Mouse (Mus musculus) forebrain, embryonic 12.5 days (tissue): ENCODE data around the gene Txndc2. TPM values are rescaled to one million over a fixed set of nuclear protein-coding genes. Genes with fewer than 3 reads are reported as not detected.

Source experiments
- ATAC-seq: fragments of 200-750 bp; cut with Nextera tagmentation; 2 replicates; pipeline ENCODE4 v1.8.0; 2017; ENCODE audit warnings: moderate TSS enrichment; ENCODE audit not compliant: low FRiP score
- H3K27ac ChIP-seq: fragments of 300-500 bp; sonication (generic); 2 replicates; pipeline ENCODE4 v1.5.1; 2016; ENCODE audit warnings: mild to moderate bottlenecking
- H3K27me3 ChIP-seq: fragments of 300-500 bp; sonication (generic); 2 replicates; pipeline ENCODE4 v1.6.1; 2016; ENCODE audit warnings: mild to moderate bottlenecking
- H3K36me3 ChIP-seq: fragments of 300-500 bp; sonication (generic); replicated peaks from 2 replicates; pipeline ENCODE4 v1.6.1; 2016; ENCODE audit warnings: mild to moderate bottlenecking
- H3K4me1 ChIP-seq: fragments of 300-500 bp; sonication (generic); 2 replicates; pipeline ENCODE4 v1.6.1; 2016
- H3K4me2 ChIP-seq: fragments of 300-500 bp; sonication (generic); 2 replicates; pipeline ENCODE4 v1.6.1; 2016; ENCODE audit warnings: mild to moderate bottlenecking, moderate library complexity
- H3K4me3 ChIP-seq: fragments of 300-500 bp; sonication (generic); replicated peaks from 2 replicates; pipeline ENCODE4 v1.5.1; 2016; ENCODE audit warnings: mild to moderate bottlenecking
- H3K9ac ChIP-seq: fragments of 300-500 bp; sonication (generic); 2 replicates; pipeline ENCODE4 v1.6.1; 2016; ENCODE audit warnings: mild to moderate bottlenecking
- H3K9me3 ChIP-seq: fragments of 300-500 bp; sonication (generic); 2 replicates; pipeline ENCODE4 v1.6.1; 2016
- WGBS: fragments of 180-500 bp; shearing (Covaris S2); methylation state at CpG from one replicate; pipeline ENCODE4 v1.1.7; 2016; 5-methylcytosine and 5-hydroxymethylcytosine counted together
- polyA plus RNA-seq: library from polyadenylated mRNA; unstranded; fragments of >200 nt; fragmentation: Nextera tagmentation; extraction: Ambion mirVana; gene quantifications from 2 replicates; pipeline ENCODE4 v1.2.1, GENCODE M21; 2016

Gene Txndc2
- polyA plus RNA-seq, 1 experiment from 2014 or later = 0.17 TPM

- no peak overlapping the region for H3K9ac ChIP-seq
- H3K4me3 ChIP-seq = no peak overlapping the region
- no peaks in the 10 kb centered on the region for H3K9me3 ChIP-seq
- H3K27ac ChIP-seq = no peak overlapping the region
- WGBS = 92% methylated on average over 6 of the region's 6 CpGs
- H3K36me3 ChIP-seq = no peaks in the 10 kb centered on the region
- no peaks in the 10 kb centered on the region for H3K27me3 ChIP-seq
- no peaks in the 10 kb centered on the region for H3K4me1 ChIP-seq
- no peak overlapping the region for H3K4me2 ChIP-seq
- no peak for ATAC-seq
Observed at GRCm38 (mm10) chr17:65625563-65625962, 16.4 kb downstream of the Txndc2 start.

DNA sequence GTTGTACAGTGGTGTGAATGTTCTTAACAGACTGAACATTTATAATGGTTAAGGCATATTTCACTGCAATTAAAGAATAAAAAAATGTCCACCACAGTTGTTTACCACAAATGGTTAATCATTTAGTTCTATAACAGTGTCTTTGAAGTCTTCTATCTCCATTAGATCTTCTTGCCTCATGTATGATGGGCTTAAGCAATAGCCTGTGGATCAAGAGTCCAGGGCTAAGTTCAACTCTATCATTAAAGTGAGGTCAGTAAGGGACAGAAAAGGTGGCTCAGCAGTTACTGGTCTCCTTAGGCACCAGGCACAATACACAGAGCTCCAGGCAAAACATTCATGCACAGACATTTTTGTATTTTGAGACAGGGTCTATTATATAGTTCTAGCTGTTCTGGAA is 18.8 kb downstream of the Txndc2 start:
- Histone ChIP-seq H3K27me3 (no peaks in the 10 kb centered on the region), H3K9me3 (no peaks in the 10 kb centered on the region), H3K9ac (no peak overlapping the region), H3K27ac (no peak overlapping the region), H3K4me3 (no peak overlapping the region), H3K4me2 (no peak overlapping the region), H3K4me1 (no peaks in the 10 kb centered on the region), H3K36me3 (no peaks in the 10 kb centered on the region)
- no peak for ATAC-seq

DNA sequence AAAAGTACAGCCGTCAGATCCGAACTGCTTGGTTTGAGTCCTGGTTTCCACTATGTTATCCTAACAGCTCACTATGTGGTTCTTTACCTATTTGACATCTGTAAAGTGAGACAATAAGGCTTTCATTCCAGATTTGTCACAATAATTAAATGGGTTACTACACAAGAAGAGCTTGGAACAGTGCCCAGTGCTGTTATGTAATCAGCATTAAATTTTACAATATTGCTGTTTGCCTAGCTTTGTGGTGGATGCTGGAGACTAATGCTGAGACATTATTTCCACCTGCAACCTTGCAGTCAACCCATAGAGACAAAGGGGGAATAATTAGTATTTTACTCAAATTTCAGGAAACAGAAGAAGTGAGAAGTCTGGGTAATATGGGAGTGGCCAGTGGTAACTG is 23.5 kb downstream of the Txndc2 start:
- ATAC-seq = no peak
- Histone ChIP-seq H3K27me3 (no peaks in the 10 kb centered on the region), H3K27ac (no peak overlapping the region), H3K9me3 (no peaks in the 10 kb centered on the region), H3K4me1 (0 out of 2 replicates have a peak, but pooled peaks cover 5% of the 10 kb centered on the region), H3K4me3 (no peak overlapping the region), H3K4me2 (no peak overlapping the region), H3K9ac (no peak overlapping the region), H3K36me3 (no peaks in the 10 kb centered on the region)
- 91% methylated on average over 2 of the region's 2 CpGs for WGBS

GRCm38 (mm10) chr17:65615678-65616077 is 26.3 kb downstream of the Txndc2 start:
- H3K27ac ChIP-seq = no peak overlapping the region
- ATAC-seq = no peak
- 43% methylated on average over 3 of the region's 3 CpGs for WGBS
- H3K36me3 ChIP-seq = no peaks in the 10 kb centered on the region
- H3K27me3 ChIP-seq = no peaks in the 10 kb centered on the region
- H3K4me3 ChIP-seq = no peak overlapping the region
- no peak overlapping the region for H3K4me2 ChIP-seq
- no peaks in the 10 kb centered on the region for H3K9me3 ChIP-seq
- H3K9ac ChIP-seq = no peak overlapping the region
- H3K4me1 ChIP-seq = peaks cover 15% of the 10 kb centered on the region

- no peaks in the 10 kb centered on the region for H3K36me3 ChIP-seq
- peaks cover 24% of the 10 kb centered on the region for H3K4me1 ChIP-seq
- H3K9ac ChIP-seq = peak overlapping the region; percentile 96
- peak overlapping the region; percentile 88 for H3K4me3 ChIP-seq
- no peaks in the 10 kb centered on the region for H3K27me3 ChIP-seq
- H3K4me2 ChIP-seq = peak overlapping the region; percentile 75
- peak overlapping the region; percentile 100 for H3K27ac ChIP-seq
- 1% methylated on average over 9 of the region's 9 CpGs for WGBS
- H3K9me3 ChIP-seq = no peaks in the 10 kb centered on the region
- no peak for ATAC-seq
Observed at GRCm38 (mm10) chr17:65614431-65614830, 27.5 kb downstream of the Txndc2 start.

DNA sequence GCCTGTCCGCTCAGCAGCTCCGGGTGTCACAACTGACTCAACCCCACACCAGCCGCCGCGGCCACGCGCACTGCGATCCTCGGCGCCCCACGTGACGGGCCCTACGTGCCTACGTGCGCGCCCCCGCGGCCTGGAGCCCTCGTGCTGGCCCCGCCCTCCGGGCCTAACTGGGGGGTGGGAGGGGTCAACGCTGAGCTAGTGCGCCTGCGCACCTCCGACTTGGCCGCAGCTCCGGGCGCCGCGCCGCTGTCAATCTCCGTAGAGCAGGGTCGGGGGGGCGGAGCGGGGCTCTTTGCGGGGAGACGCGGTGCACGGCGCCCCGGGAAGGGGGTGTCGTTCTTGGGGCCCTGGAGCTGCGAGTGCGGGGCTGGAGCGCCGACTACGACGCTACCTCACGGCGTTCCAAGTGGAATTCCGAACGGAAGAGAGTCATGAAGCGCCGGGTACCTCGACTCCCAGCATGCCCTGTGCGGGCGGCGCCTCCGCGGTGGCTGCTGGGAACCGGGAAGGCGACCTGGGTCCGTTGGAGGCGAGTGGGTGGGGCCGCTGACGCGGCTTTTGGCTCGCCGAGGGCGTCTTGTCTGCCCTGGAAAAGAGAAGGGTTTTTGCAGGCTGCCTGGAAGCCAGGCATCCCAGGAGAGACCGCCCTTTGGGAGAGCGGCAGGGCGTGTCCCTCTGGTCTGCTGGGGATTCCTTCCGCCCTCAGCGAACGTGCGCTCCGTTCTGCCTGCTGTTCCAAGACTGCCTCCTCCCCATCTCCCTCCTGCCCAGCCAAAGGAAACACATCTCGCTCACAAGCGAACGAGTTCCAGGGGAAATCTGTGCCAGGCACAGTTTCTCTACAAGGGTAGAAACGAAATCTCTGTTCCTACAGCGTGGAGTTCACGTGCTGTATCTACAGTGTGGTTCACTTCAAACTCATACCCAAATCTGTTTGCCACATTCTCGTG is 28.2 kb downstream of the Txndc2 start, which contains the start of gene Vapa:
TSS of gene Vapa (minus strand) at position 93 of the 950 bp plus-strand sequence.
- H3K4me2 ChIP-seq = peak within 1 kb of the TSS; percentile 75
- H3K27ac ChIP-seq = peak within 1 kb of the TSS; percentile 100
- peak within 1 kb of the TSS; percentile 96 for H3K9ac ChIP-seq
- no peaks in the 10 kb centered on the region for H3K36me3 ChIP-seq
- ATAC-seq = peak; percentile 93
- no peaks in the 10 kb centered on the region for H3K9me3 ChIP-seq
- peak within 1 kb of the TSS; percentile 88 for H3K4me3 ChIP-seq
- peaks cover 31% of the 10 kb centered on the region for H3K4me1 ChIP-seq
- under 1% methylated on average over 85 of the region's 85 CpGs for WGBS
- no peaks in the 10 kb centered on the region for H3K27me3 ChIP-seq

GRCm38 (mm10) chr17:65613142-65613462 is 28.9 kb downstream of the Txndc2 start:
- H3K27me3 ChIP-seq = no peaks in the 10 kb centered on the region
- ATAC-seq = peak; percentile 75
- peak overlapping the region; percentile 88 for H3K4me3 ChIP-seq
- no peaks in the 10 kb centered on the region for H3K9me3 ChIP-seq
- H3K4me2 ChIP-seq = peak overlapping the region; percentile 75
- H3K9ac ChIP-seq = peak overlapping the region; percentile 96
- WGBS = 0% methylated on average over 22 of the region's 42 CpGs
- H3K27ac ChIP-seq = peak overlapping the region; percentile 100
- H3K4me1 ChIP-seq = peaks cover 37% of the 10 kb centered on the region
- H3K36me3 ChIP-seq = no peaks in the 10 kb centered on the region

- WGBS = 0% methylated on average over 47 of the region's 91 CpGs
- Histone ChIP-seq H3K27me3 (no peaks in the 10 kb centered on the region), H3K4me1 (peaks cover 41% of the 10 kb centered on the region), H3K36me3 (no peaks in the 10 kb centered on the region), H3K4me2 (peak overlapping the region; percentile 75), H3K9me3 (no peaks in the 10 kb centered on the region), H3K27ac (peak overlapping the region; percentile 100), H3K9ac (peak overlapping the region; percentile 96), H3K4me3 (peak overlapping the region; percentile 88)
- peak; percentile 57 for ATAC-seq
Observed at GRCm38 (mm10) chr17:65612391-65613141, 29.4 kb downstream of the Txndc2 start.

- H3K27me3 ChIP-seq = no peaks in the 10 kb centered on the region
- peak overlapping the region; percentile 75 for H3K4me2 ChIP-seq
- H3K9me3 ChIP-seq = no peaks in the 10 kb centered on the region
- 16% methylated on average over 4 of the region's 4 CpGs for WGBS
- no peak for ATAC-seq
- H3K4me3 ChIP-seq = peak overlapping the region; percentile 88
- no peaks in the 10 kb centered on the region for H3K36me3 ChIP-seq
- peaks cover 41% of the 10 kb centered on the region for H3K4me1 ChIP-seq
- peak overlapping the region; percentile 96; the same call in 1 of the 2 replicates for H3K9ac ChIP-seq
- no peak overlapping the region for H3K27ac ChIP-seq
Observed at GRCm38 (mm10) chr17:65611721-65612120, 30.2 kb downstream of the Txndc2 start.

DNA sequence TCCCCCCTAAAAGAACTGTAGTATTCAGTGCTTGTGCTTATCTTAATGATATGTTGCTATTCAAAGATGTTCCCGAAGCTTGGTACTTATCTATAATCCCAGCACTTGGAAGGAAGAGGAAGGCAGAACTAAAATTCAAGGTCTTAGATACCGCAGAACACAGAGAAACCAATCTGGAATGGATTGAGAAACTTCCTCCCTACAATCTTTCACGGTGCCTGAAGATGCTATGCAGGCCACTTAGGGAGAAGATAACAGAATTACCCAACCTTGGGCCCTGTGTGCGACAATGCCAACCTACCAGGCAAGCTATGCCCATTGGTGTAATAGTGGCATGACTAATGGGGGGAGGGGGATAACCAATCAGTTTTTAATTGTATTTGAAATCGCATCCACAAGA is 33.2 kb downstream of the Txndc2 start:
- WGBS = 82% methylated on average over 5 of the region's 5 CpGs
- H3K4me1 ChIP-seq = peaks cover 42% of the 10 kb centered on the region
- H3K27ac ChIP-seq = no peak overlapping the region
- no peak overlapping the region for H3K4me2 ChIP-seq
- H3K9ac ChIP-seq = no peak overlapping the region
- no peak overlapping the region for H3K4me3 ChIP-seq
- no peaks in the 10 kb centered on the region for H3K9me3 ChIP-seq
- H3K36me3 ChIP-seq = no peaks in the 10 kb centered on the region
- no peak for ATAC-seq
- no peaks in the 10 kb centered on the region for H3K27me3 ChIP-seq

- Histone ChIP-seq H3K4me2 (no peak overlapping the region), H3K36me3 (no peaks in the 10 kb centered on the region), H3K9me3 (no peaks in the 10 kb centered on the region), H3K27ac (no peak overlapping the region), H3K9ac (no peak overlapping the region), H3K4me1 (peaks cover 42% of the 10 kb centered on the region), H3K4me3 (no peak overlapping the region), H3K27me3 (no peaks in the 10 kb centered on the region)
- WGBS = 83% methylated on average over 2 of the region's 2 CpGs
- ATAC-seq = no peak
Observed at GRCm38 (mm10) chr17:65608312-65608687, 33.7 kb downstream of the Txndc2 start.

- Histone ChIP-seq H3K9ac (no peak overlapping the region), H3K9me3 (no peaks in the 10 kb centered on the region), H3K4me2 (no peak overlapping the region), H3K27ac (no peak overlapping the region), H3K36me3 (no peaks in the 10 kb centered on the region), H3K4me3 (no peak overlapping the region), H3K4me1 (peaks cover 42% of the 10 kb centered on the region), H3K27me3 (no peaks in the 10 kb centered on the region)
- WGBS = 52% methylated on average over 7 of the region's 7 CpGs
- ATAC-seq = no peak
Observed at GRCm38 (mm10) chr17:65607574-65608311, 34.2 kb downstream of the Txndc2 start.
